Mouse (Mus musculus) lung, postnatal 14 days (tissue): ENCODE data around the gene Cntn5.

Experiments used
- DNase-seq: peaks from one replicate; pipeline ENCODE4 v3.0.0; 2021

The Cntn5 gene

DNA sequence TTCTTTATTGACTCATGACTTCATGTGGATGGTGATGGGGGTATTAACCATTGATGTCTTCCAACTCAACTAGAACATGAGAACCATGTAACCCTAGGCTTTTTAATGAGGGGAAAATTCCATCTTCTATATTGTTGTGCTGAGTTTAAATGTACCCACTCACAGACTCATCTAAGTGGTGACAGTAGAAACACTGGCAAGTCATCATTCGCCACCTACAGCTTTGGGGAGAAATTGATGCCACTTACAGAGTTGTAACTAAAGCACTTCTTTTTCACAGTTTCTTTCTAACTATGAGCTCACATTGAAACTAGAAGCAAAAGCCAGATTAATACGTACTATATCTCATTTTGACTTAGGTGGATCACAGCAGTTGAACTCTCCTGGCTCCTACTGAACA, 514.7 kb downstream of the Cntn5 start:
- no peak for DNase-seq

DNA sequence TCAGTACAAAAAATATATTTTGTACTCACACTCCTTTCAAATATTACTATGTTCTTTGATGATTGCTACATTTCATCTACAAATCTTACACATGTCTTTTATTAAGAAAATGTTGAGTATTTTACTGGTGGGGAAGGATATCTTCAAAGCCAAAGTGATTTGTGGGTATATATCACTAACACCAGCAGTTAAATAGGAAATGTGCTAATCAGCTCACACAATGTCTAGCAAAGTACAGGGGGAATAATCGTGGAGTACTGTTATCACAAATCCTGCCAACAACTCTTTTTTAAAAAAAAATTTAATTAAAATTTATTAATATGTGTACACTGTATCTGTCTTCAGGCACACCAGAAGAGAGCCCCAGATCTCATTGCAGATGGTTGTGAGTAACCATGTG, 520.1 kb downstream of the Cntn5 start:
- DNase-seq: no peak

DNA sequence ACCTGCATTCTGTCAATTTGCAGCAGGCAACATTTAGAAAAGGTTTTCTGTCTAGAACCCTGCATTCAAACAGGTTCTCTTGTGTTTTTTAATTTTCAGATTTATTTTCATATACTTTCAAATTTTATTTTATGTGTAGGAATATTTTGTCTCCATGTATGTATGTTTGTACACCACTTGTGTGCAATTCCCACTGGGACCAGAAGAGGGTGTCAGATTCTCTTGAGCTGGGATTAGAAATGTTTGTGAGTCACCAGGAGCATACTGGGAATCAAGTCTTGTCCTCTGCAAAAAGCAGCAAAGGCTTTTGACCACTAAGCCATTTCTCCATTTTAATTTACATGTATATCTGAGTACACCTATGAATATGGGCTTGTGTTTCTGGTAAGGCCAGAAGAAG, 521.4 kb downstream of the Cntn5 start:
- no peak for DNase-seq

DNA sequence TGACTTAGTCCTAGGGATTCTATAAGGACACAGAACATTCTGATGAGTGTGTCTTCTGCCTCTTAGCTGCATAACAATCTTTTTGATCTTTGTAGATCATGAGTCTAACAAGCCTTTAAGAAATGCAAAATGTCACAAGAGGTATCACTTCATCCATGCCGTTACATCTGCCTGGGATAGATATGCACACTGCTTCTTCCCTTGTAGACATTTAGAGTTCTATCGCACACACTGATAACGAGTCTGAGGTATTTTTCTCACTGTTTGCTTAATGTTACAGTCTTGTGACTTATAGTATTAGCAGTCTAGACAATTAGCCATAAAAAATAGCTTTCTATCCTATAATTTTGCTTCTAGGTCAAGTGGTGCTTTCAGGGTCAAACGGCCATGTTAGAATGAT, 522.9 kb downstream of the Cntn5 start:
- DNase-seq: no peak

DNA sequence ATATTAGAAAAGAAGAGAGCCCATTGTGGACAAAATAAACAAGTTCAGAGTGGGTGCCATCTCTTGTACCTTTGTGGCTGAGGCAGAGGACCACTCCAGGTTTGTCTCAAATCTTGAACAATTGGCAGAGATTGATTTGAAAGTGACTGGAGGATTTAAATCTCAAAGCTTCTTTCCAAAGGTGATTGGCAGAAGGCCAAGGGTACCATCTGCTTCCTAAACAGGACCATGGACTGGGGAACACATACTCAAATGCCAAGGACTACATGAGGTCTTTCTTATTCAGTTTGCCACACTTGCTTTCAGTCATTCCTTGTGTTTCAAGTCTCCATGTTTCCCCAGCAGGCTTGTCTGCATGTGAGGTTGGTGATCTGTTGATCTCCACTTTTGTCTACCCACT, 528.3 kb downstream of the Cntn5 start:
- DNase-seq: no peak

DNA sequence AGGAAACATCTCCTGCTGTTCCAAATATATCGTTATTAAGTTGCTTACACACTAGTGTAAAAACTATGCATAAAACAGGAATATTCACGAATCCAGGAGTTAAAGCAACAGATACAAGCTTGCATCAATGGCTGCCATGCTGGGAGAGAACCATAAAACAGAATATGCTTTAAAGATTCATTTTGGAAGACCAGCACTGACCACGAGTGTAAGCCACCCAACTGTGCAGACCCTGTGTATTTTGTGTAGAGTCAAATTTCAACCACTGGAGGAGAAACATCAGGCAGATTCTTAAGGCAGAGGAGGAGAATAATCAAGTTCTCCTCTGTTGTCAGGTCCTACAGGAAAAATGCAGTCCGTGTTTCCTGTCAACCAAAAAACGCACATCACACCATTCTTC, 535.6 kb downstream of the Cntn5 start:
- DNase-seq: no peak

DNA sequence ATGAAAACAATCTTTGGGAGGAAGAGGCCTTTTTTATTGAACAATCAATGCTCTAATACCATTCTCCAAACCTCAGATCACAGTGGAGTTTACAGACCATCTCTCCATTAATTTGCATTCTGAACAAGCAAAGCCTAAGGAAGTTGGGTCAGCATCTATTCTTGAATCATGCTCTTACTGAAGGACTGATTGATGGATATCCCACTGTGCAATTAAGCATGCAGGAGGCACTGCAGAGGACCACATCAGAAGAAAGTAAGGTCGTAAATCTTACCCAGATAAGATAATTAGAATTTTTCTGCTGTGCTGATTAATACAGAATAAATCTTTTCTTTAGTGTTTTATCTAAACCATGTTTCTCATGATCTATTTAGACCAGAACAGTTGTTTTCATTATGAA, 536.2 kb downstream of the Cntn5 start:
- no peak for DNase-seq

DNA sequence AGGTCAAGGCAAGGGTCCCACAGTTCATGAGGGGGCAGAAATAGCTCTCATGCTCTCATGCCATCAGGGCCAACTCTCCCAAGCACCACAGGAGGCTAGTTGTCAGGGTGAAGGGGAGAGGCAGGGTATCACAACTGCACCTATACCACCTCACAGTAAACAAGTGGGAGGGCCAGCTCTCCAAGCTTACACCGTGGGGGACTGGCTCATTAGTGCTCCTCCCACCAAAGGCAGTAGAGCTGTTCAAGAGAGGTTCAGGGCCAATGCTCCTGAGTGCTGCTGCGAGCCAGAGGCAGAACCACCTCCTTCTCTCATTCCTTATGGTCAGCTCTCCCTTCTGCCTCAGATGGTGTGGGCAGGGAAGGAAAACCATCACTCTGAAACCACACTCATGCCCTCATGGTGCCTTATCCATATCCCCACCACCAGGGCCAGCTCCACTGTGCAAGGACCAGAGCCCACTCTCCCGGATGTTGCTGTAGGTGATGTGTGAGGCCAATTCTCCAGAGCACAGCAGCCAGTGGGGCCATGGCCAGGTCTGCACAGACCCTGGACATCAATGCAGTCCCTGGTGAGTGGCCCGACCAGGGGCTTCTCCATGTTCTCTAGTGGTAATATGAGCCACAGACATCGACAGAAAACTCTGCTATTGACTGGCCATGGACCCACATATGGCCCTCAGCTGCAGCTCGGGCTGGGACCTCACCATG, 538.2 kb downstream of the Cntn5 start:
- DNase-seq: no peak

DNA sequence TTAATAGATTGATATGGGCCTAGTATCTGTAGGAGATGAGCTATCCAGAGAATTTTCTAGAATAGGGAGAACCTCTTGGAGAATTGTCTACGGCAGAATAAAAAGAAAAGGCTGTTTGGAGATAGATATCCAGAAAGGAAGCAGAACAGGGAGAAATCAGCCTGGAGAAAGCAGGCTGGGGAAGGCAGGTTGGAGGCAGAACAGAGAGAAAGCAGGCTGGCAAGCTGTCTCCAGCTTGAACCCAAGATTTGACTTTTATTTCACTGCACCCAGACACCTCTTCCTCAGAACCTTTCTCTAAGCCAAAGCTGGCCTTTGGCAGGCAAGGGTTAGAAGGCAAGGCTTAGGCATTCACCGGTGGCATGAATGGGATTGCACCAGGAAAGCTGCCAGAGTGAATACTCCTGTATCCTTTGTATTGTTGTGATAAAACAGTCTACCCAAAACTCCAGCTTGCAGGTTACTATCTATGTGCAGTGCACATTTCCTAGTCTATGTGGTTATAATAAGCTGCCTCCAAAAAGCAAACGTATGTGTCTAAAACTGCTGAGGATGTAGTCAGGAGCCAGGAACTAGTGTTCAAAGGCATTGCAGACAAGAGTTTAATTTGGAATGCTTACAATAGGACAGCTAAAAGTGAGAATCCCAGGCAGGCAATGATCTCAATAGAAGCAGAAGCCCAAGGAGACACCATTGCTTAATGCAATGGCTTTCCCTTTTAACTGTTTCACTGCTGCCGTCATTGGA, 553.5 kb downstream of the Cntn5 start:
- DNase-seq: no peak

DNA sequence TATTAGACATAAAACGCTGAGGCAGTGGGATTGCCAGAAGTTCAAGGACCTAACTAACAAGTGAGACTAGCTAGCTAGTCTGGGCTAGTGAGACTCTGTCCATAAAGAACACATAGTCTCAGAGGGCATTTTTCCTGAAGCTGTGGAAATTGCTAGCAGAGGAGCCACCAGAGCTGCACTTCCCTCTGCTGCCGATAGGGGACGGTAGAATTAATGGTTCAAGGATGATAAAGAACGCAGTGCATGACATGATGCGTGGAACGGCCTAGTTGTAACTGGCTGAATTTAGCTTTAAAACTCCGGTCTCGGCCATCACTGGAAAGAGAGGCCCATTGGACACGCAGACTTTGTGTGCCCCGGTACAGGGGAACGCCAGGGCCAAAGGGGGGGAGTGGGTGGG, 555.8 kb downstream of the Cntn5 start:
- DNase-seq: no peak

DNA sequence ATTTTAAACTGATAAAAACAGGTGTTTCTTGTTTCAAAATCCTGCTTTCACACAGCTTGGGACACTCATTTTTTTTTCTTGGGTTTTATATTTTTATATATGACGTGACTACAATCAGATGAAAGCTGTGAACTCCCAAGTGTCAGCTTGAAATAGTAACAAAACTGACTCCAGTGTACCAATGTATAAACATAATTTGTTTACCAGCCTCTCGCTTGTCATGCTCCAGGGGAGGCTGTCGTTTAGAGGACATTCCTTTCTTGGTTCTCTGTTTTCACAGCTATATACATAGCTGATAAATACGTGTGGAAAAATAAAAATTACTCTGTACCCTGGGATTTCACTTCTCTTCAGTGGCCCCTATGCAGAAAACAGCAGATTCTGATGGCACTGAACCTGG, 556.4 kb downstream of the Cntn5 start:
- DNase-seq: no peak

DNA sequence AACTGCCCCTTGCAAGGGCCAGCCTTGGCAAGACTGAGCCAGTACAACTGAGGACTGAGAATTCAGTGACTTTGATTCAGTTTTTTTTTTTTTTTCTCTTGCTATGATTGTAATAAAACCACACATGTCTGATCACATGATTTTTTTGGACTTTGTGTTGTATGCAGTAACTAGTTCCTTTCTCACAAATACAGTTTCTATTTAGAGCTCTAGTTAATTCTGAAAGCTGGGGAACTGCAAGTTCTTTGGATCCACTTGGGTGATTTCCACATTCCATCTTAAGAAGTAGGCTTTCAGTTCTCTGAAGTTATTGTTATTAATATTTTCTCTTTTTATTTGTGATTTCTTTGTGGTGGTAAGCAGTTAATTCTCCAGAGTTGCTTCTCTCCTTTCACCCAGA, 563.8 kb downstream of the Cntn5 start:
- DNase-seq: no peak

DNA sequence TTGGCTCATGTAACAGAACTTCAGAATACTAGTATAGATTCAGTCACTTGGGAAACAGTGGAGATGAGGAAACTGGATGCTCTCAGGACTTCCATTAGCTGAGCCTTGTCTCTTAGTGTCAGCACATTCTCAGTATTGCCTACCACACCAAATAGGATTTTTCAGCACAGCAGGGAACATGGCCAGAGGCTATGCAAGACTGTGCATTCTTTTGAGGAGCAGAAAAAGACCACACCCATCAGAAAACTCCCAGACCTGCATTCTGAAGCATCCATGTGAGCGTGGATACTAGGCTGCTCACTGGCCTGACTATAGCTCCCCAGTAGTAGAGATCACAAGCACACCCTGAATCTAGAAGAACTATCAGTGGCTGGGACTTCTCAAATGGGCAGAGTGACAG, 564.9 kb downstream of the Cntn5 start:
- DNase-seq: no peak

DNA sequence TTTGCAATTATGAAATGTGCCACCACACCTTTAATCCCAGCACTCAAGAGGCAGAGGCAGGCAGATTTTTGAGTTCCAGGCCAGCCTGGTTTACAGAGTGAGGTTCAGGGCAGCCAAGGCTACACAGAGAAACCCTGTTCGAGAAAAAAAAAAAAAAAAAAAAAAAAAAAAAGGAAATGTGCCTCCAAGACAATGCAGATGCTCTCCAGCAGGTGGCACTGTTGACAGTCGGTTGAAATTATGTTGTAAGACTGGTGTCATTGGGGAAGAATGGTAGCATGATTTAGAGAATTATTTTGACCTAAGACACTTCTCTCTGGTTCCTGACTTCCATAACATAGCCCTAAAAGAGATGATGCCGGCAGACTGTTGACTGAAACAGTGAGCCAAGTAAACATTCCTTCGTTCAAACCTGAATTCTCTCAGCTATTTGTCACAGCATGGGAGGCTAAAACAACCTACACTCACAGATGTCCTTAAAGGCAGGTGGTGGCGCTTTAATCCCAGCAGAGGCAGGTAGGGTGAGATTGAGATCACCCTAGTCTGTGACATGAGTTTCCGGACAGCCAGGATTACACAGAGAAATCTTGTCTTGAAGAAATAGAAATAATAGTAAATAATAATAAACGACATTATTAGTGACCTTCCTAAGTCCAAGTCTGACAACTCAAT, 579.7 kb downstream of the Cntn5 start:
- DNase-seq: peak; percentile 18

DNA sequence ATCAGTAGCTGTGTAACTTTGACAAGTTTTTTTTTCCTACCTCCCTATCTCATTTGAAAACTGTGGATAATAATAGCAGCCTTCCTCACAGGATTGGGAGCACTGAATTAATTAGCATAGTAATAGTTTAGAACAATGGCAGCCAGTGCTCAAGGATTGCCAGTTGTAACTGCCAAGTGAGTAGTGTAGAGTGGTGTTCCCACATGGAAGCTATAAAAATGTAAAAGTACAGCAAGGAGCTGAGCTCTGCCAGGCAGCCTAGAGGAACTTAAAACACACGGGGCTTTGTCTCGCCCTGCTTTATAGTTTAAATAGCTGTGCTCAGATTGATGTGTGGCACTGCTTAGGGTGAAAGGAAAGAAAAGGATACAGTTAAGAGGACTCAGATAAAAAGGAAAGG, 635.2 kb downstream of the Cntn5 start:
- DNase-seq: no peak

DNA sequence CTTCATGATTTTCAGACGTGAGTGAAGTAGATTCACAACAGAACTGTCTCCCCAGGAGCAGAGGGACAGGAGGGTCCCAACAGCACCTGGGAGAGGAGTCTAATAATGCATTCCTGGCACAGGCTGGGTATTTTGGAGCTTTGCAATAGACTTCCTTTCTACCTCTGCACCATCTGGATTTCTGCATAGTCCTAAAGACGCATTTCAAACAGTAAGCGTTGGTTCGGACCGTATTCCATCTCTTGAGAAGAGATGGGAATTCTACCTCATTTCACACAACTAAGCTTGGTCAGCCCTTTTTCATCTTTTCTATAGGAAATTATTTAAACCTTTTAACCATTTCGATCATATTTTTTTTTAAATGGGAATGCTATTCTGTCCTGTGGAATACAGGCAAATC, 635.7 kb downstream of the Cntn5 start:
- DNase-seq: no peak

DNA sequence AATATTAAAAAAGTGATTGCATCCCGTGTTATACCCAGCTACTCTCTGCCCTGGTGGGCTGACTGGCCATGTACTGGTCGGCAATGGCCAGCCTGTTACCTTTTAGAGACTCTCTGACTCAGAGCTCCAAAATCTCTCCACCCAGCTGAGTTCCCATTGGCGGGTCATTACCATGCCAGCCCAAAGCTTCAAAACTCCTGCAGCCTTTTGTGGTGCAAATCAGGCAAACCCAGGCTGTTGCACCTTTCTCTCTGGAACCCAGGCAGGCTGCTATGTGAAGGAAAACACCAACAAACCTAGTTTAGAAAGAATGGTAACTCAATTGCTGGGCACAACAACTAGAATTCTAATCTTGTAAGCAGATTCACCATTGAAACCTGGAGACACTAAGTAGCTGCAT, 639.0 kb downstream of the Cntn5 start:
- DNase-seq: no peak

DNA sequence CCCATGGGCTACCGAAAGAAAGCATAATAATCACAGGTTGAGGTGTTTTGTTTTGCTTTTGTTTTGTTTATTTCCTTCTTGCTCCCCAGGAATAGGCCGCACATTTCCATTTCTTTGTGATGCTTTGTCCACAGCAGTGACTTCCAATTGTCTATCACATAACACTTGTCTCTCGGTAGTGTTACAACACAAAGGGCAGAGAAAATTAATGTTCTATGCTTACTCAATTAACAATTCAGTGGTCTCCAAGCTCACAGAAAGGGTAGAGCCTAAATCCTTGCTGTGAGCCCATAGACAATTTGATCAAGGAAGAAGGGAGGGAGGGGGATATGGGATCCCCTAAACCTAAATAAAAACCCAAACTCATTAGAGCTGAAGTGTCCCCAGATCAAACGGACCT, 671.2 kb downstream of the Cntn5 start:
- DNase-seq: no peak

DNA sequence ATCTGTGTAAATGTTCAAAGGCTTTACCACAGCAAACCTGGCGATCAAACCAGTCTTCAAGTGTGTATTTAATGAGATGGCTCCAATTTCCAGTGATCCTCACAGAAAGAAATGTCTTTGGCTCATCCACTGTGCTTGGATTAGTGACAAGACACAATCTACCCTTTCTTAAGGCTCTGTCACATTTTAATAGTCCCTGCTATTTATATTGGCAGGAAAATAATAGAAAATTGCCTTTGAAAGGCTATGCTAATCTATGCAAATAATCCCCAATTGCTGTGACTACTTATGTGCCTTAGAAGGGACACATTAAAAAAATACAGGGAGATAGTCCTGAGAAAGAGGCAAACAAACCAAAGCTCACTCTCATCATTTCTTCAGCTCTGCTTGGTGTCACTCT, 672.5 kb downstream of the Cntn5 start:
- DNase-seq: no peak

DNA sequence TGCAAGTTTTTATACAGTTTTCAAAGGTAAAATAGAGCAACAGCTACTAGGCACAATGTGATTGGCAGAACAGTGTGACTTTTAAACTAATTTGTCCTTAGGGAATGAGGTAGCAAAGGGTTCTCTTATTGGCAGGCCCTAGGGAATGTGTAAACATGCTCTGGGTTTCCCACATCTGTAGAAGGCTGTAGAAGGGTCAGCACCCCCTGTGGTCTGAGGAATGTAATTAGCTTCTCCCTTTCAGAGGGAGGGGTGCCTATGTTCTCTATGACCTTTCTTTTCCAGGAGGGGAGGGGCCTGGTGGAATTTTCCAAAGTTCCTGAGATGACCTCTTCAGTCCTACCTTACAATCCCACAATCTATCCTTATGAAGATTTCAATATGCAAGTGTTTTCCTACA, 673.6 kb downstream of the Cntn5 start:
- no peak for DNase-seq

DNA sequence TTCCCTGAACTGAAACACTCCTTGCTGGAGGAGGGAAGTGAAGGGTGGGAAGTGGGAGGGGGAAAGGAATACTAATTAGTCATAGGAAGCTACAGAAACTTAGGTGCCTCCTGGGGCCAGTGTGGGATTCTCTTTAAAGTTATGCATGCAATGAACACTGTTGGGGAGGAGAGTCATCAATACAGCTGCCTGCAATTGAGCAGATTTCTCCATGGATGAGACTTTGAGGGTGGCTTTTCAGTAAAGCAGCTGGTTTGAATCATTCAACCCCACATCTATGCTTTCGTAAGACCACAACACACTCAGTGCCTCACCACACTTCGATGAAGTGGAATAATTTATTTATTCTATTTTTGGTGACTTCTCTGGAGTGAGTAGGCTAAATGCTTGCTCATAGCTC, 674.9 kb downstream of the Cntn5 start:
- DNase-seq: no peak

DNA sequence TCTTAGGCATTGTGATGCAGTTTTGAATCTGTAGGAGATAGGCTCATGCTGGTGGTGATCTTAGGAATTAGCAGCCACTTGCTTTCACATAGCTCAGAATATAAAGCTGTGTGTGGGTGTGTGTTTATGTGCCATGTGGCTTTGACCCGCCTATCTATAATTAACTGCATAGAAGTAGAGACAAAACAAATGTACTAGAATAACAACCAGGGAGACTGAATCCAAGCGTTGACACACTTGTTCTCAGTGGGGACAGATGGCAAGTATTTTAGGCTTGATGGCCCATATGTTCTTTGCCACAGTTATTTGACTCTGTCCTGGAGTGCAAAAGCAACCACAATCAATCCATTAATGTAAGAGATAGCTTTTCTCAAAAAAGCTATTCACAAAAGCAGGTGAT, 678.6 kb downstream of the Cntn5 start:
- no peak for DNase-seq

DNA sequence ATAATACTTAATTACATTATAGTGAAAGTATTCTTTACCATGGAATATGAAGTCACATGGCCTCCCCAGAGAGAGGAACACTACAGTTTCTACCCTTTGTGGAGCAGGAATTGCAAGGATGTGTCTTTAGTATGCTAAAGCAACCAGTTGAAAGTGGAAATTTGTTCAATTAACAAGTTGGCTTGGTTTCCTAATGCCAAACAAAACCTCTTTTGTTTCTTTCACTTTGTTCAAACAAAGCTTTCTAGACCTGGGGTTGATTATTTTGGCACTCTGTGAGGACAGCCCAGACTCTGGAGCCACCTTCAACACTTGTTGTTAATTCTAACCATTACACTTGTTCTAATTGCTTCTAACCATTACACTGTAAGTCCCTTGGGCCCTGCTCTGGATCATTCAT, 718.5 kb downstream of the Cntn5 start:
- no peak for DNase-seq

DNA sequence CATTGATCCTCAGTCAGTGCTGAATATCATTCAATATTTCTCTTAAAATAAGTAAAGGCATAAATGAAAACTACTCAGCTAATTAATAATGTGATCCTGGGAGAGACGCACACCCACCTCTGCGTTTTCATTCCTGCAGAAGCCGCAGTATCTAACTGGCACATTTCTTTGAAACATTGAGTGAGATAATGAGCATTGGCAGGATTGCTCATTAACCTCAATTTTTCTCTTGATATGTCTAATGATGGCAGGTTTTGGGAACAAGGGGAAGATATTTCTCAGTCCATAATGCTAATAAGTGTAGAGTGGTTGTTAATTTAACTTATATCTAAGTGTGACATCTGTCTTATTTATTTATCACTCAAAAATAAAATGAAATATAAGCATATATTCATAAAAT, 734.0 kb downstream of the Cntn5 start:
- no peak for DNase-seq
